Mouse (Mus musculus) brain, embryonic 14.5 days (tissue): ENCODE data around the gene Hook2.

ENCODE experiments used
- CTCF ChIP-seq: fragments of 200-500 bp; IDR thresholded peaks from 2 replicates; pipeline ENCODE4 v1.5.1; 2012; ENCODE audit warnings: inconsistent platforms, mild to moderate bottlenecking, moderate library complexity, borderline replicate concordance; ENCODE audit not compliant: insufficient read depth, insufficient read length; ENCODE audit errors: extremely low read depth
- POLR2A ChIP-seq: fragments of 200-500 bp; IDR thresholded peaks from 2 replicates; pipeline ENCODE4 v1.6.1; 2012; ENCODE audit warnings: mild to moderate bottlenecking, inconsistent platforms, borderline replicate concordance; ENCODE audit not compliant: poor library complexity, insufficient read depth, insufficient read length, severe bottlenecking; ENCODE audit errors: extremely low read depth

DNA sequence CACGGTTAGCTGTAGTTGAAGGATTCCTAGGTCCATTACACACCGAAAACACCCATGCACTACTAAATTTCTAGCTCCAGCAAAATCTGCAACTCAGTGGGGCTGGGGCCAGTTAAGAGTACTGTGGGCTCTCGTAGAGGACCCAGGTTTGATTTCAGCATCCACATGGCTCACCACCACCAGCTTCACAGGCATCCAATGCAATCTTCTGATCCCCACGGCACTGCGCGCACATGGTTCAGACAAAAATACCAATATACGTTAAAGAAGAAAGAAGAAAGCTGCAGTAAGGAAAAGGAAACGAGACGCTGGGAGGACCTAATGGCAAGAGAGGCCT, 45.9 kb downstream of the Hook2 start:
- no peak for TF ChIP-seq CTCF
- TF ChIP-seq POLR2A, result no peak
